Mouse (Mus musculus): ENCODE data around the gene Kcnip1.

DNA sequence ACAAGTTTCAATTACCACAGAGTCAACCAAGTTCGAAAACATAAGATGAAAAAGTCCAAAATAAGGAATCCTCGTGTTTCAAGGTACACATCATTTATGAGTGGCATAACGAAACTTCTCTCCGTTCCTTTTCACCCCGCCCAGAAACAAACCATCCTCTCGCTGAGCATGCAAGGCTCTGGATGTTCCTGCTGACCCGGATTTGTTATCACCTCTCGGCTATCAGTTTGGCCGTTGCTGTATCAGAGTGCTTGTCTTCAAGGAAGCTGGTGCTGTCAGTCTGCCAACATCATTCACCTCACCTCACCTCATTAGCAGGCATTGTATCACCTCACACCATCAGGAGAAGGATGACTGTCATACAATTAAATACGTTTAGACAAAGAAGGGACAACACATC lies 90.6 kb downstream of the Kcnip1 start:
- TF ChIP-seq EP300 (IDR thresholded peaks at IDR 0.05; ENCODE audit: low read depth) (no peak), CTCF (IDR thresholded peaks at IDR 0.05; ENCODE audit: low read depth) (no peak)
